Mouse (Mus musculus): ENCODE measurements around the gene Hap1.

GRCm38 (mm10) chr11:100391884-100392345 lies 36.0 kb upstream of the Hap1 start:
- TF ChIP-seq TCF12 (IDR thresholded peaks at IDR 0.05; ENCODE audit: low read depth, low read length) (no peak), POLR2A (IDR thresholded peaks at IDR 0.05; ENCODE audit: control insufficient read depth in 1 of 2, insufficient read depth in 1 of 2, low read depth in 1 of 2, low read length in 2 of 2, poor library complexity in 1 of 2) (no peak), MYC (IDR thresholded peaks at IDR 0.05; ENCODE audit: low read depth, low read length) (no peak), CTCF (IDR thresholded peaks at IDR 0.05 in 2 of 3, conservative IDR thresholded peaks at IDR 0.05 in 1 of 3; ENCODE audit: control insufficient read depth in 1 of 3, insufficient read depth in 1 of 3, low read depth in 2 of 3, low read length in 3 of 3, poor library complexity in 1 of 3, severe bottlenecking in 1 of 3) (no peak), CHD1 (IDR thresholded peaks at IDR 0.05; ENCODE audit: low read depth, low read length) (no peak), EP300 (IDR thresholded peaks at IDR 0.05; ENCODE audit: low read depth in 1 of 2, low read length in 2 of 2) (no peak), MXI1 (IDR thresholded peaks at IDR 0.05; ENCODE audit: low read depth, low read length) (no peak), USF2 (IDR thresholded peaks at IDR 0.05; ENCODE audit: borderline replicate concordance in 1 of 2, insufficient read depth in 1 of 2, low read depth in 1 of 2, low read length in 2 of 2) (no peak), ZKSCAN1 (IDR thresholded peaks at IDR 0.05; ENCODE audit: low read depth, low read length) (no peak)
